Mouse (Mus musculus): ENCODE data around the gene Esrrg.

GRCm38 (mm10) chr1:187887270-187887669 is 278.7 kb downstream of the Esrrg start:
- TF ChIP-seq CTCF (IDR thresholded peaks at IDR 0.05; ENCODE audit: borderline replicate concordance, control insufficient read depth, extremely low read depth, insufficient read depth, low read length, poor library complexity) (no peak), POLR2A (IDR thresholded peaks at IDR 0.05; ENCODE audit: control insufficient read depth, extremely low read depth, insufficient read depth, low read length, poor library complexity) (no peak)
